14 mouse cellular contexts compared by ENCODE assay signal in genomic region chr5:35003611-35004162, GRCm38 (mm10). TPM values are rescaled to one million over a fixed set of nuclear protein-coding genes. Genes with fewer than 3 reads are reported as not detected.
DNase-seq lines count a peak whose midpoint lies in the region; ATAC-seq and TF ChIP-seq lines count a peak whose summit lies in the region.
"Had no signal": no experiment of that assay in that cellular context is flagged by ENCODE, and none has a peak within 500 bp of the region (broad histone marks: within the 10 kb centered on the region; RNA-seq: fewer than 3 reads in every experiment).

No protein-coding gene starts in this region.

- H3K27me3 ChIP-seq in heart, embryonic 15.5 days = no peaks in the 10 kb centered on the region
- H3K27me3 ChIP-seq in forebrain, embryonic 15.5 days = no peaks in the 10 kb centered on the region
- H3K27me3 ChIP-seq in limb, embryonic 10.5 days (ENCODE audit: low read depth, poor library complexity, severe bottlenecking) = no peaks in the 10 kb centered on the region
- H3K27me3 ChIP-seq: hindbrain, embryonic 15.5 days had no signal

- TF ChIP-seq CTCF in left cerebral cortex, adult 2 months (IDR thresholded peaks at IDR 0.05) = no peak

- 73% methylated on average over 7 of the region's 7 CpGs for WGBS in heart, embryonic 15.5 days
- WGBS in forebrain, embryonic 15.5 days = 66% methylated on average over 7 of the region's 7 CpGs
- whole genome bisulfite sequencing in limb, embryonic 10.5 days = 85% methylated on average over 7 of the region's 7 CpGs

- H3K4me3 ChIP-seq in heart, embryonic 15.5 days = no peak overlapping the region
- no peak overlapping the region for H3K4me3 ChIP-seq in left cerebral cortex, adult 2 months
- H3K4me3 ChIP-seq in forebrain, embryonic 15.5 days = no peak overlapping the region
- no peak overlapping the region for H3K4me3 ChIP-seq in limb, embryonic 10.5 days
- H3K4me3 ChIP-seq: hindbrain, embryonic 15.5 days had no signal

- H3K4me2 ChIP-seq in heart, embryonic 15.5 days = no peak overlapping the region
- H3K4me2 ChIP-seq in forebrain, embryonic 15.5 days (replicated peaks) = no peak overlapping the region
- H3K4me2 ChIP-seq: hindbrain, embryonic 15.5 days had no signal

- H3K9me3 ChIP-seq in heart, embryonic 15.5 days (replicated peaks) = no peaks in the 10 kb centered on the region
- no peaks in the 10 kb centered on the region for H3K9me3 ChIP-seq in forebrain, embryonic 15.5 days
- H3K9me3 ChIP-seq in limb, embryonic 10.5 days (replicated peaks) = no peaks in the 10 kb centered on the region
- H3K9me3 ChIP-seq: hindbrain, embryonic 15.5 days had no signal

- intact Hi-C loops in heart, postnatal 14 days (cut with DNase I) = no loop called here
- intact Hi-C loops in left cerebral cortex, adult 2 months (cut with DNase I) = no loop called here
- intact Hi-C loops in left cerebral cortex, postnatal 10 days (cut with DNase I) = no loop called here

- ATAC-seq in heart, embryonic 15.5 days (replicated peaks; ENCODE audit: insufficient number of reproducible peaks, insufficient read depth, low FRiP score, low read depth) = peak; percentile 38; the same call in 1 of the 2 replicates
- peak; percentile 59 for ATAC-seq in forebrain, embryonic 15.5 days (replicated peaks)

- no peak for DNase-seq in heart, postnatal 14 days
- no peak for DNase-seq in left cerebral cortex, adult 2 months (ENCODE audit: extremely low spot score in 1 of 2, low spot score in 2 of 2)
- no peak for DNase-seq in left cerebral cortex, postnatal 10 days (ENCODE audit: extremely low spot score in 1 of 2, low spot score in 2 of 2)
- DNase-seq in limb, embryonic 10.5 days (ENCODE audit: low spot score) = no peak
- no peak for DNase-seq in spleen, adult 18-20 months
- DNase-seq in spleen, postnatal 4 days (ENCODE audit: low spot score in 2 of 2) = no peak
- DNase-seq: adrenal gland, postnatal 25 days; cerebellum, postnatal 36 days; thymus, postnatal 4 days had no signal

- no peak overlapping the region for H3K9ac ChIP-seq in heart, embryonic 15.5 days
- H3K9ac ChIP-seq in forebrain, embryonic 15.5 days (replicated peaks) = no peak overlapping the region
- H3K9ac ChIP-seq: hindbrain, embryonic 15.5 days had no signal

- peak overlapping the region; percentile 31; the same call in 1 of the 2 replicates for H3K27ac ChIP-seq in heart, embryonic 15.5 days
- peak overlapping the region; percentile 50; the same call in 1 of the 2 replicates for H3K27ac ChIP-seq in left cerebral cortex, adult 2 months
- H3K27ac ChIP-seq in forebrain, embryonic 15.5 days (replicated peaks) = peak overlapping the region; percentile 38
- 0 out of 2 replicates have a peak overlapping the region, but pooled peaks have one; percentile 25 for H3K27ac ChIP-seq in limb, embryonic 10.5 days
- H3K27ac ChIP-seq: hindbrain, embryonic 15.5 days; macrophage had no signal

- H3K4me1 ChIP-seq in heart, embryonic 15.5 days (replicated peaks) = peaks cover 18% of the 10 kb centered on the region
- H3K4me1 ChIP-seq in forebrain, embryonic 15.5 days = peaks cover 12% of the 10 kb centered on the region
- H3K4me1 ChIP-seq in limb, embryonic 10.5 days = peaks cover 6% of the 10 kb centered on the region

- 0 out of 2 replicates have a peak, but pooled peaks cover 5% of the 10 kb centered on the region for H3K36me3 ChIP-seq in heart, embryonic 15.5 days
- no peaks in the 10 kb centered on the region for H3K36me3 ChIP-seq in forebrain, embryonic 15.5 days
- peaks cover 68% of the 10 kb centered on the region for H3K36me3 ChIP-seq in limb, embryonic 10.5 days
- H3K36me3 ChIP-seq: hindbrain, embryonic 15.5 days had no signal

RNA-seq across cellular contexts. Expression of gene Hgfac, which starts 37.6 kb away (rescaled TPM):
- 0.48 and 1.9 TPM in 2 replicates for polyA plus RNA-seq in heart, embryonic 15.5 days (2015; fragmentation: Nextera tagmentation; extraction: Ambion mirVana)
- 1 to 10 TPM in 1 of 2 experiments, under 1 TPM in 1; 0.98 to 1.1 TPM for total RNA-seq in heart, postnatal 14 days (2021)
- total RNA-seq in left cerebral cortex, adult 2 months (2021) = 1 to 10 TPM in 1 of 2 experiments, under 1 TPM in 1; 0.87 to 1.7 TPM
- 1 to 10 TPM in 1 of 2 experiments, under 1 TPM in 1; 0.91 to 1.1 TPM for total RNA-seq in left cerebral cortex, postnatal 10 days (2021)
- 0.69 and 0.75 TPM in 2 replicates for polyA plus RNA-seq in forebrain, embryonic 15.5 days (2015; fragmentation: Nextera tagmentation; extraction: Ambion mirVana)
- 0.15 TPM in 1 of 2 replicates, not detected in the other for polyA plus RNA-seq in limb, embryonic 10.5 days (2016; fragmentation: Nextera tagmentation; extraction: Ambion mirVana)
- total RNA-seq: monocyte, adult 5-6 weeks had no signal
- polyA plus RNA-seq: macrophage had no signal

RNA-seq across cellular contexts. Expression of gene Dok7, which starts 52.9 kb away (rescaled TPM):
- 11.3 and 12.9 TPM in 2 replicates for polyA plus RNA-seq in heart, embryonic 15.5 days (2015; fragmentation: Nextera tagmentation; extraction: Ambion mirVana)
- 10 to 100 TPM; 36.3 to 38.1 TPM for total RNA-seq in heart, postnatal 14 days (2021)
- total RNA-seq in left cerebral cortex, adult 2 months (2021) = 10 to 100 TPM; 22.3 to 26.0 TPM
- total RNA-seq in left cerebral cortex, postnatal 10 days (2021) = 10 to 100 TPM; 12.0 to 16.5 TPM
- 7.2 and 7.9 TPM in 2 replicates for polyA plus RNA-seq in forebrain, embryonic 15.5 days (2015; fragmentation: Nextera tagmentation; extraction: Ambion mirVana)
- polyA plus RNA-seq in limb, embryonic 10.5 days (2016; fragmentation: Nextera tagmentation; extraction: Ambion mirVana) = 0.26 and 0.31 TPM in 2 replicates
- total RNA-seq: monocyte, adult 5-6 weeks had no signal

RNA-seq across cellular contexts. Expression of gene Rgs12, which starts 54.4 kb away (rescaled TPM):
- polyA plus RNA-seq in heart, embryonic 15.5 days (2015; fragmentation: Nextera tagmentation; extraction: Ambion mirVana) = 28.7 and 35.0 TPM in 2 replicates
- total RNA-seq in heart, postnatal 14 days (2021) = 10 to 100 TPM; 24.3 to 30.4 TPM
- total RNA-seq in left cerebral cortex, adult 2 months (2021) = 10 to 100 TPM; 40.5 to 48.3 TPM
- 10 to 100 TPM; 58.1 to 65.2 TPM for total RNA-seq in left cerebral cortex, postnatal 10 days (2021)
- polyA plus RNA-seq in forebrain, embryonic 15.5 days (2015; fragmentation: Nextera tagmentation; extraction: Ambion mirVana) = 64.7 and 64.9 TPM in 2 replicates
- polyA plus RNA-seq in limb, embryonic 10.5 days (2016; fragmentation: Nextera tagmentation; extraction: Ambion mirVana) = 42.7 and 53.8 TPM in 2 replicates
